Mouse (Mus musculus) liver, embryonic 16.5 days (tissue): Measurements from ENCODE around the gene Ppbp. TPM values are rescaled to one million over a fixed set of nuclear protein-coding genes. Genes with fewer than 3 reads are reported as not detected.

Source experiments
- ATAC-seq: fragments of 200-750 bp; cut with Nextera tagmentation; 2 replicates; pipeline ENCODE4 v1.8.0; 2017; ENCODE audit warnings: low read depth, mild to moderate bottlenecking, moderate number of reproducible peaks, moderate library complexity
- H3K27ac ChIP-seq: fragments of 300-500 bp; sonication (generic); 2 replicates; pipeline ENCODE4 v1.5.1; 2014; ENCODE audit warnings: mild to moderate bottlenecking, low read length
- H3K27me3 ChIP-seq: fragments of 300-500 bp; sonication (generic); 2 replicates; pipeline ENCODE4 v1.6.1; 2014; ENCODE audit warnings: low read depth, low read length, mixed read lengths; ENCODE audit not compliant: control insufficient read depth, insufficient read depth
- H3K36me3 ChIP-seq: fragments of 300-500 bp; sonication (generic); 2 replicates; pipeline ENCODE4 v1.6.1; 2014; ENCODE audit warnings: mild to moderate bottlenecking; ENCODE audit not compliant: control insufficient read depth, insufficient read depth
- H3K4me1 ChIP-seq: fragments of 300-500 bp; sonication (generic); 2 replicates; pipeline ENCODE4 v1.6.1; 2014; ENCODE audit warnings: low read depth, low read length, mixed read lengths; ENCODE audit not compliant: control insufficient read depth
- H3K4me2 ChIP-seq: fragments of 300-500 bp; sonication (generic); 2 replicates; pipeline ENCODE4 v1.6.1; 2014; ENCODE audit warnings: low read depth, low read length, mixed read lengths
- H3K4me3 ChIP-seq: fragments of 300-500 bp; sonication (generic); 2 replicates; pipeline ENCODE4 v1.5.1; 2014; ENCODE audit warnings: low read depth, mild to moderate bottlenecking, low read length
- H3K9ac ChIP-seq: fragments of 300-500 bp; sonication (generic); 2 replicates; pipeline ENCODE4 v1.6.1; 2014; ENCODE audit warnings: low read depth, low read length
- H3K9me3 ChIP-seq: fragments of 300-500 bp; sonication (generic); replicated peaks from 2 replicates; pipeline ENCODE4 v1.6.1; 2016; ENCODE audit warnings: low read length; ENCODE audit not compliant: control insufficient read depth
- WGBS: fragments of 180-500 bp; shearing (Covaris S2); extraction: QIAGEN DNeasy Blood & Tissue Kit; methylation state at CpG from one replicate; pipeline ENCODE4 v1.1.7; 2014; ENCODE audit not compliant: insufficient replicate concordance; 5-methylcytosine and 5-hydroxymethylcytosine counted together
- microRNA-seq: library from miRNA; unstranded; fragments of <30 nt; microRNA quantifications from one replicate; pipeline ENCODE4, GENCODE M21; 2016
- polyA plus RNA-seq: library from polyadenylated mRNA; unstranded; fragments of >200 nt; fragmentation: Nextera tagmentation; extraction: Ambion mirVana; gene quantifications from 2 replicates; pipeline ENCODE4 v1.2.1, GENCODE M21; 2015

The Ppbp gene
- polyA plus RNA-seq, 1 experiment from 2014 or later: 133 TPM

DNA sequence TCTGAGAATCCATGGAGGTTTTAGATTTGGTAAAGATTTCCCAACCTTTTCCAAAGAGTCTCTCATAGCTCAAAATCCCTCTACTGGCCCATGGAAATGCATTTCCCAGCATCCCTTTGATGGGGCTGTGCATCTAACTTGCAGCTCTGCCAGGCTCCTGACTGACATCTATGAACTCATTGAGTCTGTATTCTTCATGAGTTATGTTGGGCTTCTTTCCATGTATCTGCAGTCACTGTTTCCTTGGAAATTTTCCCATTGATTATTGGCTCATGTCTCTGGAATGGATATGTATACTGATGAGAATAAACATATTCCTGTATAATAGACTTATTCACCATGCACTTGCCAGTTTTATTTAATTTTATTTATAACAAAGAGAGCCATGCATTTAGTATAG, 37.7 kb downstream of the Ppbp start:
- H3K9me3 ChIP-seq: no peaks in the 10 kb centered on the region
- no peaks in the 10 kb centered on the region for H3K27me3 ChIP-seq
- H3K4me3 ChIP-seq: no peak overlapping the region
- H3K9ac ChIP-seq: no peak overlapping the region
- H3K36me3 ChIP-seq: no peaks in the 10 kb centered on the region
- H3K4me2 ChIP-seq: no peak overlapping the region
- ATAC-seq: no peak
- H3K27ac ChIP-seq: no peak overlapping the region
- no peaks in the 10 kb centered on the region for H3K4me1 ChIP-seq

DNA sequence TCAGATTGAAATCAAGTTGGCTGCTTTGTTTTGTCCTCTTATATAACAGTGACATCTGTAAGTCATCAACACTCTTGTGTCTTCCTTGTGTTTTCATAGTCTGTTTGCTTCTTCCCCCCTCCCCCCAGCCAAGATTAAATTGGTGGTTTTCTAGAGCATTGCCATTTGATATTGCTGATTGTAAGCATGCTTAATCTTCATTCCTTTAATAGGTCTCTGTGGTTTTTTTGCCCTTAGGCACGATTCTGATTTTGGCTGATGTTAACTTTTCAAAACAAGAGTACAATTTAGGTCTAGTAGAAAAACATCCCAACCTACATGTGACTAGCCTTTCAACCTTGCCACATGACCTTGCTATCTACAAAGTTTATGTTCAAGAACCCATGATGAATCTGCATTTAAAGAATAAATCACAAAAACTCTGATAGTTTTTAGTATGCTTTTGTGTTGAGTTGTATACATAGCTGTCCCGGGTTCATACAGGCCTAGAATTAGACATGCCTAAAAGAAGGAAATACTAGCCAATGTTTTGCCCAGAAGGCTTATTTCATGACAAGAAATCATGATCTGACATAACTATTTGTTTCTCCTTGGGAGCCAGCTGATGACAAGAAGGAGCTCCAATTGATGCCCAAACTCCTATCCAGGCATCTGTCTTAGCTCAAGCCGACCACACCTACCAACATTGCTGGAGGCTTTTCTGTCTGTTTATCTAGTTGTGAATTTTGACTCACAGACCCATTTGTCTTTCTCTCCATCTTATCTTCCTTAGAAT, 39.0 kb downstream of the Ppbp start:
- H3K9me3 ChIP-seq: no peaks in the 10 kb centered on the region
- 53% methylated on average over 3 of the region's 3 CpGs for WGBS
- no peak overlapping the region for H3K4me3 ChIP-seq
- H3K27me3 ChIP-seq: no peaks in the 10 kb centered on the region
- ATAC-seq: no peak
- H3K27ac ChIP-seq: no peak overlapping the region
- no peak overlapping the region for H3K4me2 ChIP-seq
- H3K36me3 ChIP-seq: no peaks in the 10 kb centered on the region
- H3K4me1 ChIP-seq: no peaks in the 10 kb centered on the region
- no peak overlapping the region for H3K9ac ChIP-seq

Small RNA genes lying within 50 kb of the gene (microRNA-seq; reads per million reads assigned to microRNA genes)
- not detected for gene Gm24322

Other genes starting within 250 kb of the Ppbp start
- gene Afm, start 249.6 kb upstream of the Ppbp start, polyA plus RNA-seq: 34.3 and 34.6 TPM in 2 replicates
- 1.5 and 1.8 TPM in 2 replicates for gene 5830473C10Rik, start 207.4 kb upstream of the Ppbp start, polyA plus RNA-seq
- gene Rassf6, start 127.9 kb upstream of the Ppbp start, polyA plus RNA-seq: 5.8 and 6.7 TPM in 2 replicates
- gene Cxcl5, start 9.2 kb upstream of the Ppbp start, polyA plus RNA-seq: 0.51 and 0.60 TPM in 2 replicates
- 272 and 275 TPM in 2 replicates for gene Pf4, start 3.9 kb downstream of the Ppbp start, polyA plus RNA-seq
- not detected in 2 replicates for gene Cxcl3, start 17.6 kb downstream of the Ppbp start, polyA plus RNA-seq
- gene Cxcl15, start 26.0 kb downstream of the Ppbp start, polyA plus RNA-seq: not detected in 2 replicates
- gene Cxcl1, start 122.7 kb downstream of the Ppbp start, polyA plus RNA-seq: 1.4 and 1.5 TPM in 2 replicates
- gene Cxcl2, start 135.4 kb downstream of the Ppbp start, polyA plus RNA-seq: not detected in 2 replicates
- 4.8 and 5.8 TPM in 2 replicates for gene Mthfd2l, start 162.6 kb downstream of the Ppbp start, polyA plus RNA-seq